Mouse (Mus musculus) urinary bladder, postnatal 36 days (tissue): ENCODE results near the gene Ado.

ENCODE experiments used
- DNase-seq, 2 experiments: peaks; one replicate each; pipeline ENCODE4 v3.0.0; 2022; ENCODE audit warnings: low spot score in 2 of 2, mixed read lengths in 1 of 2

Ado gene

GRCm38 (mm10) chr10:67548877-67549731 lies at the start of gene Ado:
Ado (minus strand) TSS chr10:67548955.
- peak; percentile 81 to 88 for DNase-seq

GRCm38 (mm10) chr10:67595278-67595677 lies 46.5 kb upstream of the Ado start:
- no peak for DNase-seq

GRCm38 (mm10) chr10:67585873-67586610 lies 37.3 kb upstream of the Ado start:
- DNase-seq: no peak

GRCm38 (mm10) chr10:67581698-67582285 lies 33.0 kb upstream of the Ado start:
- DNase-seq: no peak

GRCm38 (mm10) chr10:67579830-67580229 lies 31.1 kb upstream of the Ado start:
- DNase-seq: no peak

GRCm38 (mm10) chr10:67573310-67573709 lies 24.6 kb upstream of the Ado start:
- DNase-seq: no peak

- no peak for DNase-seq
These were observed 22.7 kb upstream of the Ado start for GRCm38 (mm10) chr10:67571443-67571842.

- no peak for DNase-seq
These were observed 20.8 kb upstream of the Ado start for GRCm38 (mm10) chr10:67569539-67569938.

- DNase-seq: no peak
These were observed 17.3 kb upstream of the Ado start for GRCm38 (mm10) chr10:67566104-67566503.

GRCm38 (mm10) chr10:67564509-67564908 lies 15.8 kb upstream of the Ado start:
- no peak for DNase-seq

- DNase-seq: no peak
These were observed 12.4 kb upstream of the Ado start for GRCm38 (mm10) chr10:67561185-67561584.

GRCm38 (mm10) chr10:67559765-67560394 lies 11.1 kb upstream of the Ado start:
- no peak for DNase-seq

GRCm38 (mm10) chr10:67558053-67558452 lies 9.3 kb upstream of the Ado start:
- DNase-seq: no peak

GRCm38 (mm10) chr10:67548261-67548854 lies 397 bp downstream of the Ado start:
- DNase-seq: peak; percentile 41 to 54

GRCm38 (mm10) chr10:67547850-67548260 lies 900 bp downstream of the Ado start:
- peak in 1 of 2 experiments; percentile 10 for DNase-seq

GRCm38 (mm10) chr10:67540591-67540990 lies 8.2 kb downstream of the Ado start:
- no peak for DNase-seq

- no peak for DNase-seq
These were observed 9.4 kb downstream of the Ado start for GRCm38 (mm10) chr10:67539401-67539730.

- peak in 1 of 2 experiments; percentile 3 for DNase-seq
These were observed 10.0 kb downstream of the Ado start for GRCm38 (mm10) chr10:67538585-67539400.

GRCm38 (mm10) chr10:67538106-67538505 lies 10.6 kb downstream of the Ado start:
- no peak for DNase-seq

- DNase-seq: peak; percentile 87 to 91
These were observed 11.4 kb downstream of the Ado start for GRCm38 (mm10) chr10:67537151-67537994.
